Mouse (Mus musculus) small intestine, adult 10 weeks (tissue): ENCODE data around the gene Calr3. TPM values are rescaled to one million over a fixed set of nuclear protein-coding genes. Genes with fewer than 3 reads are reported as not detected.

Experiments used
- polyA plus RNA-seq: library from polyadenylated mRNA; stranded (reverse); fragments of 350-450 nt; fragmentation: Illumina TruSeq; extraction: RNeasy Lipid Tissue Mini Kit (QIAGEN cat#74804); gene quantifications from one replicate; pipeline ENCODE4 v1.2.3, GENCODE M21; 2014; ENCODE audit warnings: low replicate concordance

Calr3 gene
- not detected for polyA plus RNA-seq

DNA sequence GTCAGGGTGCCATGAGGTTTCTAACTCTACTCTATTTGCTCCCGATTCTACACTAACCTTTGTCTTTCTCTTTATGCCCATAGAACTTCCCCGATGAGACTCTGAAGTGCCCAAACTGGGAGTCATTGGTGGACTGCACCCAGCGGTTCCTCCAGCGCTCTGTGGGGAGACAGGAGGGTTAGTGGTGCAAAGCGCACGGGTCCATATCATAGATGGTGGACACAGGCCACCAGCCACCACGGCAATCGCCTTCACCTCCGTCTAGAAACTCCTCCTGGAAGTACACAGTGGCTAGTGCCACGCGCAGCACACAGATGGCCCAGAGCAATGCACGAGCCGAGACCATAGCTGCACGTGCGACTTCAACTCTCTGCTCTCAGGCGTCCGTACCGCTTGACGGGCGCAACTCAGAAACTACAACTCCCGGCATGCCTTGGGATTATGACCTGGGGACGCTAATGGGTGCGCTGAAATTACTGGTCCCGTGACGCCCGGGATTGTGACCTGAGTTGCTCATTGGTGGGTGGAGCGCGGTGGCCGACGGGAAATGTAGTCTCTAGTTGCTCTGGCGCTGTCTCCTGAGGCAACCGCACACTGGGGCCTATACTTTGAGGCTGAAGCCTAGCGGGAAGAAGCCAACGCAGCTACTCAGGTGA, at the start of gene Calr3, which contains the start of gene 1700030K09Rik:
TSS of gene Calr3 (minus strand) at position 533 of the 656 bp plus-strand sequence.
TSS of gene 1700030K09Rik (plus strand) at position 543 of the 656 bp plus-strand sequence.

GRCm38 (mm10) chr8:72491680-72492621, 48.3 kb upstream of the Calr3 start, which contains the start of gene Slc35e1:
TSS of gene Slc35e1 (minus strand) at chr8:72492614.

GRCm38 (mm10) chr8:72474826-72475546, 31.3 kb upstream of the Calr3 start, which contains the start of gene Cherp:
TSS of gene Cherp (minus strand) at chr8:72475226.

GRCm38 (mm10) chr8:72421362-72422335, 22.0 kb downstream of the Calr3 start, which contains the start of gene Eps15l1:
TSS of gene Eps15l1 (minus strand) at chr8:72421460.

Other genes with a start within 250 kb of the Calr3 start
- gene Cib3, start 231.0 kb downstream of the Calr3 start, polyA plus RNA-seq, result 0.19 TPM
- gene Gm11034, start 230.2 kb downstream of the Calr3 start, polyA plus RNA-seq, result not detected
- gene Fam32a, start 224.1 kb downstream of the Calr3 start, polyA plus RNA-seq, result 52.0 TPM
- gene Ap1m1, start 203.9 kb downstream of the Calr3 start, polyA plus RNA-seq, result 7.0 TPM
- gene Gm10282, start 138.6 kb downstream of the Calr3 start, polyA plus RNA-seq, result 0.67 TPM
- gene Klf2, start 124.8 kb downstream of the Calr3 start, polyA plus RNA-seq, result 4.8 TPM
- 33.9 TPM for gene Eps15l1, start 22.4 kb downstream of the Calr3 start, polyA plus RNA-seq
- 0.37 TPM for gene 1700030K09Rik, start within 50 bp of the Calr3 start, polyA plus RNA-seq
- 4.2 TPM for gene Cherp, start 31.4 kb upstream of the Calr3 start, polyA plus RNA-seq
- gene Slc35e1, start 48.7 kb upstream of the Calr3 start, polyA plus RNA-seq, result 47.7 TPM
- gene Med26, start 104.4 kb upstream of the Calr3 start, polyA plus RNA-seq, result 1.1 TPM
- 31.6 TPM for gene Smim7, start 127.2 kb upstream of the Calr3 start, polyA plus RNA-seq
- gene Tmem38a, start 128.2 kb upstream of the Calr3 start, polyA plus RNA-seq, result 0.45 TPM
- gene Nwd1, start 202.8 kb upstream of the Calr3 start, polyA plus RNA-seq, result 0.04 TPM